ENCODE assay signal across 23 mouse cellular contexts in genomic region chr13:32371874-32372530, GRCm38 (mm10).
"Had no signal": no experiment of that assay in that cellular context is flagged by ENCODE, and none has a peak within 500 bp of the region (broad histone marks: within the 10 kb centered on the region; RNA-seq: fewer than 3 reads in every experiment).

No protein-coding gene starts in this region.

- H3K36me3 ChIP-seq: limb, embryonic 10.5 days; limb, embryonic 13.5 days; liver, embryonic 12.5 days; liver, embryonic 15.5 days; midbrain, embryonic 10.5 days; neural tube, embryonic 12.5 days; neural tube, embryonic 15.5 days; stomach, embryonic 15.5 days had no signal

- H3K4me3 ChIP-seq: limb, embryonic 10.5 days; limb, embryonic 13.5 days; liver, embryonic 12.5 days; liver, embryonic 15.5 days; megakaryocyte, embryonic 14.5 days; midbrain, embryonic 10.5 days; neural tube, embryonic 12.5 days; neural tube, embryonic 15.5 days; stomach, embryonic 15.5 days had no signal

- H3K4me1 ChIP-seq: limb, embryonic 10.5 days; limb, embryonic 13.5 days; liver, embryonic 12.5 days; liver, embryonic 15.5 days; midbrain, embryonic 10.5 days; neural tube, embryonic 12.5 days; neural tube, embryonic 15.5 days; stomach, embryonic 15.5 days had no signal

- H3K27ac ChIP-seq: limb, embryonic 10.5 days; limb, embryonic 13.5 days; liver, embryonic 12.5 days; liver, embryonic 15.5 days; midbrain, embryonic 10.5 days; neural tube, embryonic 12.5 days; neural tube, embryonic 15.5 days; stomach, embryonic 15.5 days had no signal

- H3K9me3 ChIP-seq: limb, embryonic 10.5 days; liver, embryonic 12.5 days; liver, embryonic 15.5 days; neural tube, embryonic 12.5 days; neural tube, embryonic 15.5 days; stomach, embryonic 15.5 days had no signal

- ATAC-seq: inflammation-experienced regulatory T-cells, adult 6 months; liver, embryonic 12.5 days had no signal

- H3K27me3 ChIP-seq: limb, embryonic 13.5 days; liver, embryonic 12.5 days; liver, embryonic 15.5 days; neural tube, embryonic 12.5 days; neural tube, embryonic 15.5 days; stomach, embryonic 15.5 days had no signal

- H3K9ac ChIP-seq: limb, embryonic 13.5 days; liver, embryonic 12.5 days; liver, embryonic 15.5 days; neural tube, embryonic 12.5 days; neural tube, embryonic 15.5 days; stomach, embryonic 15.5 days had no signal

- DNase-seq: kidney, adult 18-20 months; kidney, adult 9 months; kidney, postnatal 14 days; kidney, postnatal 4 days; liver; lung, adult 2 months; midbrain, embryonic 14.5 days; right cerebral cortex, adult 18-20 months; right cerebral cortex, postnatal 14 days; right cerebral cortex, postnatal 4 days; spleen, adult 18-20 months; thymus, adult 2 months; thymus, postnatal 14 days had no signal

- H3K4me2 ChIP-seq: limb, embryonic 13.5 days; liver, embryonic 12.5 days; liver, embryonic 15.5 days; neural tube, embryonic 12.5 days; neural tube, embryonic 15.5 days; stomach, embryonic 15.5 days had no signal
